Mouse (Mus musculus) CD4-positive, CD25-positive, alpha-beta regulatory T cell, adult 2 months (primary cell): ENCODE measurements around the gene Kcnip3.

Experiments
- DNase-seq: peaks from one replicate; pipeline ENCODE4 v3.0.0-alpha.2; 2012; ENCODE audit warnings: low read depth, low spot score

The Kcnip3 gene

DNA sequence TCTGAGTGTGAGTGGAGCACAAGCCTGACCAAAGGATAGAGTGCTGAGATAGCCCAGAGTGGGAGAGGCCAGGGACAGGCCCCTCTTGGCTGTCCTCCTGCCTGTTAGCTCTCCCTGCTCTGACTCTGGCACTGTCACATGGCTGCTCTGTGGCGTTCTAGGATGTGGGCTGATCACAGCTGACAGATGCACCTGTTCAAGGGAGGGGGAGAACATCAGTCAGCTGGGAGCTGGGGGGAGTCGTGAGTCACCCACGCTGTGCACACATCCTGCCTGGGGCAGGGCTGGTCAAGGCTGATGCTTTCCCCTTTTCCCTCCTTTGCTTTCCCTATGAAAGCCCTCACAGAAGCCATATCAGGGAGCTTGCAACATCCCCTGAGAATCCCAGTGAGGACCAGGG lies 3.6 kb downstream of the Kcnip3 start:
- no peak for DNase-seq

DNA sequence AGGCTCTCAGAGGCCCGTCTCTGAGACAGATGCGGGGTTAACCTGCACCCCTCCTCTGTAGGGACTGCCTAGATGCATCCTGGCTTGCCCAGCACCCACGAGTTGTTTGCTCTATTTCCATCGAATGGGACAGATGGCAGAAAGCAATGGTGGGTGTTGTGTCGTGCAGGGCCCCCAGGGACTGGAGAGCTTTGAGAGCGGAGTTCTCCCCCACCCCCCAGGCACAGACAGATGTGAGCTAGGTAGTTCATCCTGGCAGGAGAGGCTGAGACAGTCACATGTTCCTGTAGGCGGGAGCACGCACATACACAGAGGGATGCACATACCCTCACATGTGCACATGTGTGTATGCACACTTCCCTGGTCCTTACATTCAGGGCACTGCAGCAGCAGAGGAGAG lies 4.8 kb downstream of the Kcnip3 start:
- DNase-seq, result no peak

DNA sequence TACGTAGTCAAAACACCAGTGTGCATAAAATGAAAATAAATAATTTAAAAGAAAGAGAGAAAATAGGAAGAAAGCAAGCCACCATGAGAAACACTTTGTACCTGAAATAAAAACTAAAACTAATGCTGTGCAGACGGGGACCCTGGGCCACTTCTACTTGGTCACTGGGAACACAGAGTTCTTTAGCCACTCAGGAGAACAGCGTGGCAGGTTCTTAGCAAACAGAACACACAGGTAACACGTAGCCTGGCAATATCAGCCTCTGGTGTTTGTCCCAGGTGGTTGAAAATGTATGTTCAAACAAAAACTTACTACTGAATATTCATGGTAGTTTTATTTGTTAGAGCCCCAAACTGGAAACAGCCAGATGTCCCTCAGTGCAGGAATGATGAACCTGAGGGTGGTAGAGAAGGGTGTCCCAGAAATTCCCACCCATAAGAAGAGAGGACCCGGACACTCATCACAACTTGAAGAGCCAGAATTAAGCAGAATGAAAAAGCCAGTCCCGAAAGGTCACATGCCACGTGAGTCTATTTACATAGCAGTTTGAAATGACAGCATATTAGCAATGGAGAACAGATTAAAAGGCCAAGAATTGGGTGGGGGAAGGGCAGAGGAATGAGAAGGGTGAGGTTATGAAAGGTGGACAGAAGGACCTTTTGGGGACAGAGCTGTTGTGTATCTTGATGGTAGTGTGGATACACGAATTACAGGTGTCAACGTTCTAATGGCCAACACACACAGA lies 7.3 kb downstream of the Kcnip3 start:
- DNase-seq, result no peak

DNA sequence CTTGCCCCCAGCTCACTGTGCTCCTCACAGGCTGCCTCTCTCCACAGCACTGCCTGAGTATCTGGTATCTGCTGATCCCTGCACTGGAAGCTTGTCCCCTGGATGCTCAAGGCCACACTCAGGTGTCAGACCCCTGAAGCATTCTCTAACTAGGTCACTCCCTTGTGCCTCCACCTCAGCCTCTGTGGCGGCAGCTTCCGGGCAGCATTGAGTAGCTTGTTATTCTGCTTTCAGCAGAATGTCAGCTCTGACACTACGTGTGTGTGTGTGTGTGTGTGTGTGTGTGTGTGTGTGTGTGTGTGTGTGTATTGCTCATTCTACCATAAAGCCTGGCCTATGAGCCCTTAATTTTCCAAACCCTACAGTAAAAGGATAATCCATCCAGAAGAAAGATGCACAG lies 8.7 kb downstream of the Kcnip3 start:
- DNase-seq, result peak; percentile 7

DNA sequence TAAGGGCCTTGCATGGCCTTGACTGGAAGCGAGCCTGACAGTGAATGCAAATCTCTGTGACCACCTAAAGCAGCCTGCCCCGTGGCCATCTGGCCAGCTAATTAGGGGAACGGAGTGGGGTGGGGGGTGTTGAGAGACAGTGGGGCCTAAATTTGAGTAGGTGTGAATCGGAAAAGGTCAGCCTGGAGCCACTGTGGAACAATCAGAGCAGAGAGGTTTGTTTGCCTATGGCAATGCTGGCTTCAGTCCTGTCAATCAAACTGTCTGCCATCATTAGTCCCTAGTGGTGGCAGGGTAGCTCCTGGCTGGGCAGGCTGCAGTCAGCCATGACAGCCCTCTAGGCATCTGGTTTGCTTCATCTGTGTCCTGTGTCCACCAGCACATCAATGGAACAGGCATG lies 10.5 kb downstream of the Kcnip3 start:
- no peak for DNase-seq

DNA sequence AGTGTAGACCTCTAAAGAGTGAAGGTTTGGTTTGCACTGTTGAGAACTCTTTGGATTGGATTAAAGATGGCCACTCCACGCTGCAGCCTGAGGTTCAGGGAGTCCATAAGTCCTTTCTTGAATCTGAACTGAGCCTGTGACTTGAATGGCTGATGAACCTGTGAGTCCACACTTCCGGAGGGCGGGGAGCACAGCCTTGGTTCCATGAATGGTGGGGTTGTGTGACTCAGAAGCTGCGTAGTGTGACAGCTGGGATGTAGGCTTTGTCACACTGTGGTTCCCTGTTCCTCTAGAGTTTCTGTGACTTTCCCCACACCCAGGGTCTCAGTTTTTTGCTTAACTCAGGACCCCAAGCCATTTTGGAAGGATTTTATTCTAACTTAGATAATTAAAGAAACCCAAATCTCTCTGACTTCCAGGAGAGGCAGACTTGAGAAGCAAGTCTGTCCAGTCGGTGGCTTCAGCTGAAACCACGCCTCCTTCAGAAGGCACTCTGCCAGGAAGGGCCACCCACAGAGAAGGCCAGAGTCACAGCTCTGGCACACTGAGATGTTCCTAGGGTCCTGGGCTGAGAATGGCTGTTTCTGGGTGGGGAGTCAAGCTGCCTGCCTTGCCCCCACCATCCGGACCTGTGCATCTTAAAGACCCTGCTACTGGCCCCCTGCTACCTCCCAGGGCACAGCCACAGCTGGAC lies 13.8 kb downstream of the Kcnip3 start:
- DNase-seq, result no peak

DNA sequence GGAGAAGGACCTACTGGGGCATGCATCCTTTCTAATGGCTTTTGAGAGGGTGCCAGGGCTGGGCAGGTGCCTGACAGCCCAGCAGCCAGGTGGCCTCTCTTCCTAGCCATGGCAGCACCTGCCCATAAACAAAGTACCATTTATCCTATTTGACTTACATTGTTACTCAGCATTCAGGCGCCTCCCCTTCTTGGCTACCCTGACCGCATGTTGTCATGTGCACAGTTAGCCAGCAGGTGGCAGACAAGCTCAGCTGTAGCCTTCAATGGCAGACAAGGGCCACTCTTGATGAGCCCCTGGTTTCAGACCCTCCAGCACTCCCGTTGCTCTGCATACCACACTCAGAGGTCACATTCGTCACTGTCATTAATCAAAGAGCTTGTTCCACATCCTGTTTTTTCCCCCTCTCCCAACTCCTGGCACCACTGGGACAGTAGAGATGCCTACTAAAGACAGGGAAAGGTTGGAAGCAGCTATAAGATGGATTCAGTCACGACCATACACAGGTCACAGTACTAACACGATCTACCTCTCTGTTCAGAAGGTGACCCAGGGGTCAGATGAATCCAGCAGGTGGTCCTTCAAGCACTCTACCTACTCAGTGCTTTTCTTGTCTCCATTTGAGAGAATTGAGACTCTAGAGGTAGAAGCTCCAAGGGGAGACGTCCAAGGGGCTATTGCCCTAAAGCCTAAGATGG lies 14.7 kb downstream of the Kcnip3 start:
- DNase-seq, result peak; percentile 76

DNA sequence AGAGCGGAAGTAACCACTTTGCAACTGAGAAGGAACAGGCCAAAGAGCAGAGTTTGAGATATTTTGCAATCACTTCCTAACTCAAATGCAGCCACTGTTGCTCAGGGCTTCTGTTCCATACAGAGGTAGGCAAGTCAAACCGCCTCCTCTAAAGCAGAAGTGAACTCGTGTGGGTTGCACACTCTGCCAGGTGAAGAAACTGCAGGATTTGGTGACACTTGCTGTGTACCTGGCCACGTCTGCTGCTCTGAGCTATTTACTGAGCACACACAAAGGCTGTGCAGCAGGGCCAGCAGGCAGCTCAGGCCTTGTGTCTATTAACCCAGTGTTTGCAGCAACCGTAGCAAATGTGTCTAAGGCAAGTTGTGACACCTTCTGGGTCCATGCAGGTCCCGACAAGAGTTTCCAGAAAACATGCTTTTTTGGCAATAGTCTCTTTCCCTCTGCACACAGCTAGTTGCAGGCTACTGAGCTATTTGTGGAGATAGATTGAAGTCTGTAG lies 15.7 kb downstream of the Kcnip3 start:
- no peak for DNase-seq

DNA sequence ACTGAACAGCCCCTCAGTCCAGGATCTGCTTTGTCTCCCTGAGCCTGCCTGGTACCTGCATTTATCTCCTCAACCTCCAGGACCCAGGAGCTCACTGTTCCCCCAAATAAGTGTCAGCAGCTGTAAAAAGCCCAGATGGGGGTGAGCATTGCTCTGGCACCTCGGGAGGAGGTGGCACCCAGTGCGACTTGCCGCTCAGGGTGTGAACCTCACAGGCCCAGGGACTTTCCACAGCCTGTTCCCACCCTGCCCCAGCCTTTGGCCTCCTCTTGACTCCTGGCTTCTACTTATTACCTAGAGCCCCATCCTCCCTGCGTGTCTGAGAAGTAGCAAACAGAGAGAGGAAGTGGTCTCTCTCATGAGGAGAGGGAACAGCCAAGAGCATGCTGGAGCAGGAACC lies 16.7 kb downstream of the Kcnip3 start:
- no peak for DNase-seq

DNA sequence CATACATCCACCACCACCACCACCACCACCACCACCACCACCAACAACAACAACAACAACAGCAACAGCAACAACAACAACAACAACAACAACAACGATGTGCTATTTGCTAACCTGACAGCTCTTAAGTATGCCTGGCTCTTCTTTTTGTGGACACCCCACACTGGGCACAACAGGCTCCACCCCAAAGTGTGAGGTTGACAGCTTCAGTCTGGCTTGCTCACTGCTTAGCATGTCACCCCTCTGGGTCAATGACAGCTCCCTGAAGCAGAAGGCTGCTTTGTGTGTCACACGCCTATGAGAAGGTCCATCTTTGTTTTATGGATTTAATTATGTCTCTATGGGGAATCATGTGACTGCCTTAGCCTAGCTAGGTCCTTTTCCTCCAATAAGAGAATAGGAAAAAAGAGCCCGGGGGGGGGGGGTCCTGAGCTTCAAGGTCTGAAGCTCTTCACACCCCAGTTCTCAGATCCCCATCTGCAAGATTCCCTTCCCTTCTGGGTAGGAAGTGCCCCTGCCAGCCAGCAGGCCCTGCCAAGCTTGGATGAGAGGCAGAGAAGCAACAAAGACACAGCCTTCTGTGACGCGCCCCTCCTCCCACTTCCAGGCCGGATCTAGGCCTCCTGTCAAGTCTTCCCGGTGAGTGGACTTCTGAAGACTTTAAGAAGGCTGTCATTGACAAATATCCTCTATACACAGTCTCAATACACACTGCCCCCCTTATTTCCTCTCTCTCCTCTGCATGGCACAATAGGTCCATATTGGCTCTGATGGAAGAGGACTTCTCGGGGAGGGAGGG lies 17.9 kb downstream of the Kcnip3 start:
- no peak for DNase-seq

DNA sequence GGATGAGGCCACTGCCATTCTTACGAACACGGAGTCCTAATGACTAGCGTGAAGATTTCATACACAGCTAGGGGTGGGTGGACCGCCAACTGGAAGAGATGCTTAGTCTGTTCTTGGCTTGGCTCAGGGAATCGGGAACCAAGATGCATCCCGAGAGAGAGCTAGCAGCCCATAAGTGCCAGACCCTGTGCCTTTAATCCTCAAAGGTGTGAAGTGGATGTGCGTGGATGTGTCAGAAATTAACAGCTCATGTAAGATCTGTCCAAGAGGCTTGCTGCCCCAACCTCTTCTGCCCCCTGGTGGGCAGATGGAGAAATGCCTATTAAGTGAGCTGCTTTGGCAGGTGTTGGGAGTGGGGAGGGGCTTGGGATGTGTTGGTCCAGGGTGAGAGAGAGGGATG lies 20.8 kb downstream of the Kcnip3 start:
- DNase-seq, result peak; percentile 69

DNA sequence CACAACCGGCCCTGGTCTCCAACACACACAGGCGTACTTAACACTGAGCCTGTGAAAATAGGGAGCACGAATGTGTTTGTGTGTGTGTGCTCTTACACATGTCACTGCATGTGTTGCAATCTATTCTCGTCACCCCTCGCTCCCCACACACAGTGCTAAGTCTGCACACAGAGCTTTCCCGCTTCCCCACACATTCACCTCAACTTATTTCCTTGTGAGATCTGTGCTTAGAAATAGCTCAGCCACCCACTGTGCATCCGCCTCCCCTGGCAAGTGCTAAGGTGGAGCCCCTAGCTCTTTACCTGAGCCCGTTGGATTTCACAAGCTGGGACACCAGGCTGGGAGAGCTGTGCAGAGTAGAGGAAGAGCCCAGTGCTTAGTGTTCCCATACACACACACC lies 23.1 kb downstream of the Kcnip3 start:
- DNase-seq, result no peak

DNA sequence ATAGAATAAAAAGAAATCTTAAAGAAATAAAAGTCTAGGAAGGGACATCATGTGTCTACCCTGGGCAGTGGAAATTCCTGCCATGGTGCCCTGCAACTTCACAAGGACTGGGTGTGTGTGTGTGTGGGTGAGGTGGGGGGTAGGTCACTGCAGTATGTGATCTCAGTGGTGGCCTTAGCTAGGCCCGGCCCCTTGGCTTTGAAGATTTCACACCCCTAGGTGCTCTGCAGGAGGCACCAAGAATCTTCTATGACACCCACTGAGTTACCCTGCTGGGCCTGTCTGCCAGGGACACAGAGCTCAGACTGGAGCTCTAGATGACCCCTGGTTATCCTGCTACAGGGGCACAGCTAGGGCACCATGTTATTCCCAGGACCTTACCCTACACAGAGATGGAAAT lies 25.6 kb downstream of the Kcnip3 start:
- DNase-seq, result no peak

DNA sequence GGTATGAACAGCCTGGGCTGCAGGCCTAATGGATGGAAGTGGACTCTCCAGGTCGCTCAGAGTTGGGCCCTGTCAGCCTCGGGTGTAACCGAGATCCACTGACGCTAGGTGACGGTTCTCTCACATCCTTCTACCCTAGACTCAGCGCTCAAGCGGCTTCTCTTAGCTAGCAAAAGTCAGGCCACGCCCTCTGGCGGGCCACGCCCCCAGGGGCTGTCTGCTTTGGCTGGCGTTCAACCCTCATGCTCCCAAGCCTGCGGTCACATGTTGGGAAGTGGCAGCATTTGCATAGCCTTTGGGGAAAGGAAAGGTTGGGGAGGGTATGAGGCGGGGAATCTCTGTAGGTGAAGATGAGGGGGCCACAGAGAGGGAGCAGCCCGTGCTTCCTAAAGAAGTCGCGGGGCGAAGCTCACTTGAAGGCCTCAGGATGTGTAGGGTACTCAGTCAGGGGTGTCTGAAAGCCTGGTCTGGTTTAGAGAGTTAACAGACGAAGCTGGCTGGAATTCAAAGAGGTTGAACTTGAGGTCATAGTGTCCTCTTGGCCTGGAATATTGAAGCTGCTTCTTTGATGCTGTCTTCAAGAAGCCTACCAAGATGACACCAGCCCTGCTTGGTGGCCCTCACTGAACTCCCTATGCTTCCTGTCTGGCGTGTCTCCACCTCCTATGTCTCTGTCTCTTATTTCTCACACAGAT lies 37.3 kb downstream of the Kcnip3 start:
- peak; percentile 15 for DNase-seq

DNA sequence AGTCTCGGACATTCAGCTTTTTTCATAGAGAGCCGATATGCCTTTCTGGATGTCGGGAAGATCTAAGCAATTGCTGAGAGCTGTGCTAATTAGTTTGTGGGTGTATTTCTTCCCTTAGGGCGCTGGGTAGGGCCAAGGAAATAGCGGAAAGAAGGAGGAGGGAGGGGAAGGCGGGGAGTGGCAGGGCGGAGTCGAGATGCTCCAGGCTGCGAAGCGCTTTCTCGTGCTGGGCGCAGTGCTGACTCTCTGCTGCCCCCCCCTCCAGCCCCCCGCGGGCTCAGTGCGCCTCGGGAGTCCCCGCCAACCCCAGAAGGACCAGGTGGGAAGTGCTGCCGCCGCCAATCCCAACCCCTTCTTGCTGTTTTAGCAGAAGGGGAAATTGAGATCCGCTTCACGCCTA lies 38.9 kb downstream of the Kcnip3 start:
- no peak for DNase-seq

DNA sequence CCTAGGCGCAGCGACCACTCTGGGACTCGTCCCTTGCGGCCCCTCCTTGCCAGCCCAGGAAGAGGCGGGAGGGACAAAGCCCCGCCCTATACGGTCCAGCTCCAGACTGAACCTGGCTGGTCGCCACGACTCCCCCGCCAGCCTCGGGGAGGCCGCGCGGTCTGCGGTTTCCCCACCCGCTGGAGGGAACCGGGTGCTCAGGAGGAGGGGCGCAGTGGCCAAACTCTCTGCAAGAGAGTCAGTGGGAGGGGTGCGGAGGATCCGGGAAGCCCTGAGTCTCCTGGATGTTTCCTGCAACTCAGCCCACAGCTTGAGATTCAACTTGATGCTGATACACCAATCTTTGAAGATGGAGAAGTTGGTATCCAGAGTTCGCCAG lies 39.4 kb downstream of the Kcnip3 start:
- no peak for DNase-seq

DNA sequence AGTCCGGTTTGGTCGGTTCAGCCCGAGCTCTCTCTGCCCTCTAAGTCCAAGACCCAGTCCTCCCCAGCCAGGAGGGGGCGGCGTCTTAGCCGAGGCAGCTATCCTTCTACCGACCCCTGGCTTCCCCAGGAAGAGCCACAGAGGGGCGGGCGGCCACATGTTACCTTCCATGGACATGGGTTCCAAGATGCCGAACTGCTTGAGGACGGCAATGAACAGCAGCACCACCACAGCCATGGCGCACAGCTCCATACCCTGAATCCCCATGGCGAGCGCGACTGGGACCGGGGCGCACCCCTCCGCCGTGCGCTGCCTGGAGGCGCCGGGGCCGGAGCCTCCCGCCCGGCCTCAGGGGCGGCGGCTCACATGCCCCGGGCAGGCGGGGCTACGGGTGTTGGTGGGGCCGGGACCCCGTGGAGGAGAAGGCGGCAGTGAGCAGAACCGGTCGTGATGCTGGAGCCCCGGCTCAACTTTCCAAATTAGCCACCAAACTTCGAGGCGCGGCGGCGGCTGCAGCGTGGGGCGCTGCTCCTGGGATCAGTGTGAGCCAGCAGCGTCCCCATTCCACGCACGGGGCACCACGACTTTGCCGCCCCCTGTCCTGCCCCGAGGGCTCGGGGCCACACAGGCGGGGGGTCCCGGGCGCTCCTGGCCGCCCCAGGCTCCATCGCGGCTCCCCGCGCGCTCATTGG lies 39.9 kb downstream of the Kcnip3 start:
- DNase-seq, result no peak

DNA sequence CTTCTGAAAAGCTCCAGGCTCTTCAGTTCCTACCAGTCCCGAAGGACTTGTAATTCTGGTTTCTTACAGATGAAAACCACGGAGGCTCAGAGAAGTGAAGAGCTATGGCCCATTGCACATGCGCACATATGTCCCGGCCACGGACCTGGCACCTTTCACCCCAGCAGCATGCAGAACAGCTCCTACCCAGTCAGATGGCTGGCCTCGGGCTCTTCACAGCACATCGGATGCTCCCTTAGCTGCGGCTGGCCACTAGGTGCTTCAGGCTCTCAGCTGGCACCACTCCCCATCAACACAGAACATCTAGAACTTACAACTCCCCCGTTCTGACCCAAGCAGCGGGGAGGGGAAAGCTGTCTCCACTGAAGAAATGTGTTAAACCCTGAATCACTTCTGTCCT lies 42.1 kb downstream of the Kcnip3 start:
- DNase-seq, result no peak

DNA sequence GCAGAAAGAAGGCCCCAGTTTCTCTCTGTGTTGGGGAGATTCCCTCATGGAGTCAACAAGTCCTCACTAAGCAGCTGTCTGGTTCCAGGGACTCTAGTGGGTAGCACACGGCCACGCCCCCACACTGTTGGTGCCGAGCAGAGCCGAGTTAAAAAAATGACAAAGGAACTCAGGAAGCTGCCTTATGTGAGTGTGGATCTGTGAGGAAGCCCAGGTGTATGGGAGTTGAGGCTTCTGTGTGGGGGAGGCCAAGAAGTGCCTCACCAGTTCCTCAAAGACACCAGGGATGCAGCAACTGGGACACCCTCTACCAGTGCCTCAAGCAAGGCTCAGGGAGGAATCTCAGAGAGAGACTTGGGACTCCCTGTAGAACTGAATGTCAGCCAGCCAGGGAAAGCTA lies 42.7 kb downstream of the Kcnip3 start:
- DNase-seq, result no peak

DNA sequence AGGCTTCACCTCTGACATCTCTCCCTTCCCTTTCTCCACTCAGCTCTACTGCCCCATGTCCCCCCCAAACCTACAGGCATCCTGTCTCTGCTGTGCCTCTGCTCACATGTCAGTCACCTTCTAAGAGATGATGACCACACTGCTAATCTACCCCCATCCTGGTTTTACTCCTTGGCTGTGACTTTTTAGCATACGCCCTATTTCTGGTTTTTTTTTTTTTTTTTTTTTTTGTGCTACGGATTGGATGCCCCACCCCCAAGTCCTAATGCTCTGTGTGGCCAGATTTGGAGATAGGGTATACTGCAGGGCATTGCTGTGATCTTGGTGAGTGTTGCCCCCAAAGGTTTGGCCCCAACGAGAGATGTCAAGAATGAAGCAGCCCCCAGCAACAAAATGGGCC lies 49.6 kb downstream of the Kcnip3 start:
- no peak for DNase-seq

DNA sequence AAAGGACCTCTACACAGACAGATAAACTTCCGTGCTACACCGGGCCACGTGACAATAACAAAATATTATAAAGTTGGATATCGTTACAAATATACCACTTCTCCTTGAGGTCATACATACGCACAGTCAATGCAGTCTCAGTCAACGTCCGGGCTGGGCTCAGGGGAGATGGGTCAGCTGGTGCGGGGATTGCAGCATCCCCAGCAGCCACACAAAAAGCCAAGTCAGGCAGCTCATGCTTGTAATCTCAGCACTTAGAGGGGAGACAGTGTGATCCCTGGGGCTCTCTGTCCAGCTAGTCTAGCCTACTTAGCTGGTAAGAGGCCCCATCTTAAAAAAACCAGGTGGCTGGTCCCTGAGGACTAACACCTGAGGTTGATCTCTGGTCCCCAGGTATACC lies 50.6 kb downstream of the Kcnip3 start:
- DNase-seq, result no peak
